Mouse (Mus musculus) left cerebral cortex, postnatal 14 days (tissue): Measurements from ENCODE around the gene Oxsm. TPM values are rescaled to one million over a fixed set of nuclear protein-coding genes. Genes with fewer than 3 reads are reported as not detected.

ENCODE experiments used
- DNase-seq, 2 experiments: peaks; one replicate each; pipeline ENCODE4 v3.0.0; 2021 to 2022; ENCODE audit warnings: low spot score in 2 of 2, mixed read lengths in 1 of 2
- intact Hi-C: fragments of 180-260 bp; cut with DNase I; formaldehyde crosslinking; loops from one replicate; pipeline ENCODE4 v1.15.1; 2025
- long read RNA-seq, 2 experiments: library from polyadenylated mRNA; stranded (forward); transcript quantifications; one replicate each; pipeline ENCODE4 v2.0.0; 2021
- total RNA-seq, 2 experiments: library from RNA; stranded (reverse); gene quantifications; 2 replicates each; pipeline ENCODE4 v1.2.3; 2021

Oxsm gene
- total RNA-seq = 10 to 100 TPM in 1 of 2 experiments, 1 to 10 TPM in 1; 9.2 to 10.7 TPM
- long read RNA-seq, experiment 1, partial matches to known transcripts = 3 of 5 reads
- long read RNA-seq, experiment 1, other reads (novel, unspliced or antisense) = 2 of 5 reads
- long read RNA-seq, experiment 2 = 0 reads

DNA sequence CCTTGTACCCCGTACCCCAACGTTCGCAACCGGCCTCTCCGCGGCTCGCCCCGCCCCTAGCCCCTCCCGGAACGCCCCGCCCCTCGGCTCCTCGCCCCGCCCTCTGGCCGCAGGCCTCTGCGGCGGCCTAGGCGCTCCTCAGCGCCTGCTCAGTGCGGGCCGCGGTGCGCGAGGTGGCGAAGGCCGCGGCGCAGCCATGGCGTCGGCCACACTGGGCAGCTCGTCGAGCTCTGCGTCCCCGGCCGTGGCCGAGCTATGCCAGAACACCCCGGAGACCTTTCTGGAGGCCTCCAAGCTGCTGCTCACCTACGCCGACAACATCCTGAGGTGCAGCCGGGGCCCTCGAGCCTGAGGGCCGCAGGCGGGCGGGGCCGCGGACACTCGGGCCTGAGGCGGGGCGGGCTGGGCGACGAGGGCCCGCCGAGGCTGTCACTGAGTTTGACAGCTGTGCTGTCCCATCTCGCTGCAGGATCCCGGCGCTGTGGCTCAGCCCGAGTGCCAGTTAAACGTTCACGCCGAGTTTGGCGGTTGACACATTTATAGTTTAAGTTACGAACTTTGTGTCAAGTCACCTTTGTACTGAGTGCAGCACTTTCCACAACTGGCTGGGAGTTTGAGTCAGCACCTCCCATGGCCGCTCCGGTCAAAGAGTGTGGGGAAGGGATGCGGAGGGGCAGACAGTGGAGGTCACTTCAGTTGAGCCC, at the start of gene Oxsm, which contains the start of gene Ngly1:
Gene Oxsm, minus strand, starts transcription at position 638 of the 704 bp plus-strand sequence.
Gene Ngly1, plus strand, starts transcription at position 110 of the 704 bp plus-strand sequence.
- peak; percentile 57 to 83 for DNase-seq
- intact Hi-C loops = loop anchor here (2.0 to 5.0 kb wide), 2 partner anchors 115 to 133 kb away; partner anchors contain the start of gene Top2b

DNA sequence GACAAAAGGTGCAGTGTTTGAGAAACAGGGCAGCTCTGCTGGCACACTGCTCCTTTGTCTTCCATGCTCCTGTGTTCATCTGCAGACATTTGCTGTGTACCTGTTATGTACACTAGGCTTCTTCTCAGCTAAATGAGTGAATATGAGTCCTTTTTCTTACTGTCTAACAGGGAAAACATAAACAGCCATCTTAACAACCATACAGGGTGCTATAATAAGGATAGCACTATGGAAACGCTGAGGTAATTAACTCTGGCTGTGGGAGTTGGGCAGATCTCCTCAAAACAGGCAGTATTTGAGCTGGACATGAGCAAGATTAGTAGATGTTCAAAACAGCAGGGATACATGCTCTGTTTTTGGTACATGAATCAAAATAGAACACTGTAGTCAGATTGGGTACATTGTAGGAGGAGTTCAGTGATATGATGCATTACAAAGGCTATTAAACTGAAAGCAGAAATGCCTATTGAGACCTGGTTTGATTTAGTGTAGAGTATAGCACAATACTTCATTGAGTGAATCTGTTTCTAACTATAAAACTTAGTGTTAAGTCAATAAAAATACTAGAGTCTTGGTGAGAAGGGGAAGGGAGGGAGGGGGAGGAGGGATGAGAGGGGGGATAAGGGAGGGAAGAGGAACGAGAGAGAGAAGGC, 47.3 kb upstream of the Oxsm start:
- peak in 1 of 2 experiments; percentile 61 for DNase-seq
- intact Hi-C loops = no loop called here

DNA sequence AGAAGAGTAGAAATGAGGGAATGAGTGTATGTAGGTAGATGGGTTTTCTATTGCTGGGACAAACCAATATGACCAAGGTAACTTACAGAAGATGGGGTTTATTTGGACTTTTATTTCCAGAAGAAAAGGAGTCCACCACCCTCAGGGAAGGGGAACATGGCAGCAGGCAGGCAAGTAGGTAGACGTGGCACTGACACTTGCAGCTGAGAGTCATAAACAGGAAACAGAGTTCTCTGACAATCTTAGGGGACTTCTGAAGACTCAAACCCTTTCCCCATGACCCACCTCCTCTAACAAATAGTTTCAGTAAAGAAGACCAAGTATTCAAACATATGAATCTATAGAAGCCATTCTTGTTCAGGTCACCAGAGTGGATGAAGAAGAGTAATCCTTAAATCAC, 44.3 kb upstream of the Oxsm start:
- intact Hi-C loops = no loop called here
- no peak for DNase-seq

DNA sequence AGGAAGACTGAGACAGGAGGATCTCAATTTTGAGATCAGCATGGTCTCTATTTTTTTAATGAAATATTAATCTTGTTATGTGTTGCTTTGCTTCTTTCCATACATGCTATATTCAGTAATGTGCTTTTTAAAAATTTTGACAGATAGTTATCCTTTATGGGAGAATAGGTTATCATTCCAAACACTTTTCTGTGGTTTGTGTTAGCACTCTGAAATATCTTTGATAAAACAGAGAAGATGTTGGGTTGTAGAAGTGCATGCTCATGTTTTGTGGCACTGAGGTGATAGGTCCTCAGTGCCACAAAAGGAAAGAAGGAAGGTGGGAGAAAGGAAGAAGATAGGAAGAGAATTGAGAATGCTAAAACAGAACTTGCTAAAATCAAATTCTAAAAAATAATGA, 43.4 kb upstream of the Oxsm start:
- no peak for DNase-seq
- intact Hi-C loops = no loop called here

DNA sequence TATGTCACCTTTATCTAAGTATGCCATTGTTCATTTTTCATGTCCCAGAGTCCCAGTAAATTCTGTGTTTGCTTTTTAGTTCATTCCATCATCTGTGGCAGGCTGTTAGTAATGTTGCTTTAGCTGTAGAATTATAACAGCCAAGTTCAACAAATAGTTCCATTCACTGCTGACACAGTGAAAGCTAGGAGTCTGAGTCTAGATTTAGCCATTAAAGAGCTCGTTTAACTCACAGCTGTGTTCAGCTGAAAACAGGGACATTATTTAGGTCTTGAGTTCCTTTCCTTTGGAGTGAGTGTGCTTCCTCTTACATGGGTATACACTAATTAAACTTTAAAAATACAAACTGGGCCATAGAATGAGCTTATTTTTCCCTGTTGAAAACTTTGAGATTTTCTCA, 42.8 kb upstream of the Oxsm start:
- intact Hi-C loops = no loop called here

DNA sequence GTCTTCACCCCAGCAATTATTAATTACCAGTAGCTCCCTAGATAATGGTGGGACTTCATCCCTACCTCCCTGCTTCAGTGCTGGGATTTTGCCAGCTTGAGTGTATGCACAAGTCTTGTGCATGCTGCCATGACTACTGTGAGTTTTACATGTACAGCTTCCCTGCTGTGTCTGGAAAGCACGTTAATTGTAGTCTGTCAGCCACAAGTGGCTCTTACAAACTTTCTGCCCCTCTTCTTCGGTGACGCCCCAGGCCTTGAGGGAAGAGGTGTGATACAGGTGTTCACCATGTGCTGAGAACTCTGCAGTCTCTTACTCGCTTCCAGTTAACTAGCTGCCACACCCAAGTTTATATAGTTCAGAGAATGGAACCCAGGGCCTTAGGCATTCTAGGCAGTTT, 34.4 kb upstream of the Oxsm start:
- intact Hi-C loops = no loop called here
- no peak for DNase-seq

More for the DNA sequence above, 42.8 kb upstream of the Oxsm start:
- no peak for DNase-seq

DNA sequence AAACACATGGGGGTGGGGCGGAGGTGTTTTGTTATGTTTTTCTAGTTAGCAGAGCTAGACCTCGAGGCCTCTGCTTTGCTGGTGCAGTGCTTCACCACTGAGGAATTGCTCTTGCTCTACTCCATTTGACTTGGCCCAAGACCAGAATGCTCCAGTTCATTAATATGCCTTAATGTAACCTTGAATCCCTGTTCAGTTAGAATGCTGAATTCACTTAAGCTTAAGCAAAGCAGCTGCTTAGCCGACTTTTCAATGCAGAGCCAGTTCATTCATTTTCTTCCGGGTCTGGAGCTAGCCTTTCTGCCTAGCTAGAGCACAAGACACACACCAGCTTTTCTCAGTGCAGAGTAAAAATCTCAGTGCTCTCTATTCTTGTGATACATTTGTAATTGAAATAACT, 29.6 kb upstream of the Oxsm start:
- DNase-seq = no peak
- intact Hi-C loops = no loop called here

DNA sequence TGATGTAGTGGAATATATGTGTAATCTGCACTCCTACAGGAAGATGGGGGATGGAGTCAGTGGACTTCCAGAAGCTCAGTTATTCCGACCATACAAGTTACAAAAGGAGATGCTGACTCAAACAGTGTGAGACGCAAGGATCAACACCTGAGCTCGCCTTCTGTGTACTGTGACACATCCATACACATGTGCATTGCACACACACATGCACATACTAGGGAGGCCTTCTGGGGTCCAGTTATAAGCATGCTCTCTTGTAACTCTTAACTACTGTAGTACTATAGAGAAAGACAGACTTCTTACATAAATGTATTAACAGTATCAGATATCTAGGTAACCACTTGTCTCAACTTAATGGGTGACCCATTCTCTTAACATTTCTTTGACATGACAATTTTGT, 24.1 kb upstream of the Oxsm start:
- intact Hi-C loops = no loop called here
- DNase-seq = no peak

DNA sequence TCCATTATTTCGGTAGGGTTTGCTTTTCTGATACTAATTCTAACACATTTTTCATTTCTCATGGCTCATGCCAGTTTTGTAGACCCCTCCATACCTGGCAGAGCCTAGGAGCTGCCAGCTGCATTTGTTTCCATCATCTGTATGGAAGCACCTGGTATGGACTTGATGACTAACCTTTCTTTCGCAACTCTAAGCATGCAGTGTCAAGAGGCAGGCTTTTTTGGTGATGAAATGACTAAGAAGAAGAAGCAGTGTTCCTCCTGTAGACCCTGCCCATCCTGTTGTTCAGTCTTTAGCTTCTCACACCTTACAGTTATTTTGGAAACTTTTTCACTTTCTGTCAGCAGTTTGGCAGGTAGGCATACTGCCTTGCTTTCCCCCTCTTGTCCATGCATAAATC, 20.2 kb upstream of the Oxsm start:
- intact Hi-C loops = no loop called here

DNA sequence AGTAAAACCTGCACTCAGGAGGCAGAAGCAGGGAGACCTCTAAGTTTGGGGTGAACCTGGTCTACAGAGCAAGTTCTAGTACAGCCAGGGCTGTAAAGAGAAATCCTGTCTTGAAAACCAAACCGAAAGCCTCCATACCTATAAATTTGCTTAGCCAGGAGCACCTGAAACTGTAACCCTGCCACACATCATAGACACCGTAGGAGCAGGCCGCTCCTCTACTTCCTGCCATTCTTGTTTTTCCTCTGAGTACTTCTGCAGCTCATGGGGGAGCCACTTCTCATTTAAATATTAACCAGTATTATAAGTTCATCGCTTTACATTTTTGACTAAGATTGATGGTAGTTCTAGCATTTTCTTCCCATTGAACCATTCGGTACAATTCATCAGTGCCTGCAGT, 17.4 kb upstream of the Oxsm start:
- intact Hi-C loops = no loop called here
- no peak for DNase-seq

More for the DNA sequence above, 20.2 kb upstream of the Oxsm start:
- no peak for DNase-seq

DNA sequence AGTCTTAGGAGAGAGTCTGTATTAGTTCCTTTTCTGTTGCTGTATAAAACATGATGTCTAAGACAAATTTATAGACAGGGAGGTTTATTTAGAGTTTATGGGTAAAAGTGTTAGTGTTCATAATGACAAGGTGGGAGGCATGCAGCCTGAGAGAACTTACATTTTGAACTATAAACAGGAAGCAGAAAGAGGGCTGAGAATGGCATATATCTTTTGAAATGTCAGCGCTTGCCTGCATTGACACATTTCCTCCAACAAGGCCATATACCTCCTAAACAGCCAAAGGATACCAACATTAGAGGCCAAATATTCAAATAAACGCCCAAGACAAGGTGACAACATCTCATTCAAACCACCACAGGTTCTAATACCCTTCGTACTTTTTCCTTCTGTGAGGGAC, 12.3 kb upstream of the Oxsm start:
- intact Hi-C loops = no loop called here
- no peak for DNase-seq

DNA sequence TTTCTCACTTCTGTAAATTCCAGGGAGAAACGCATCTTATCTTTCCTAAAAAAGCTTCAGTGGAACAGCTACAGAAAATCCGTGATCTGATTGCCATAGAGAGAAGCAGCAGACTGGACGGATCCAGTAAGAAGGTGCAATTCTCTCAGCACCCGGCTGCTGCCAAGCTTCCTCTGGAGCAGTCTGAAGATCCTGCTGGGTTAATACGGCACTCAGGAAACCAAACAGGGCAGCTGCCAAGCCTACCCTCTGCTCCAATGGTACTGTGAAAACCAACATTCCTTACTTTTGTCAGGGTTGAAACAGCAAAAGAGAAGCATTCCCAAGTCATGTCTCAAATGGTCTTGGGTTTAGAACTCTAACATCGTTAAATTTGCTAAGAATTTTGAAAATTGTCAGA, 10.9 kb upstream of the Oxsm start:
- DNase-seq = peak; percentile 41 to 55
- intact Hi-C loops = no loop called here

DNA sequence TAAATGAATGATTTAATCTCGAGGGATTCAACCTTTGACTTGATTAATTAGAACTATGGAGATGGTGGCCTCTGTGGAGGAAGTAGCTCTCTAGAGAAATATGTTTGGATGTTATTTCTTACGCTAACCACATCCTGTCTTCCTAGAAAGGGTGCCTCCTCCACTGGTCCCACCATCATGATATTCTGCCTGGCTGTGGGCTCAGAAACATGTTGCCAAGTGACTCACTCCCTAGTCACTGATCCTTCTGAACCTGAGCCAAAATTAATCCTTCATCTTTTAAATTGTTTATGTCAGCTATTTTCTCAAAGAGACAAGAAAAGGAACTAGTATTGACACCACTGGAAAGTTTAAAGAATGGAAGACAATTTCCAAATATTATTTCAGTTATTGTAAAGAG, 6.6 kb upstream of the Oxsm start:
- no peak for DNase-seq
- intact Hi-C loops = no loop called here

DNA sequence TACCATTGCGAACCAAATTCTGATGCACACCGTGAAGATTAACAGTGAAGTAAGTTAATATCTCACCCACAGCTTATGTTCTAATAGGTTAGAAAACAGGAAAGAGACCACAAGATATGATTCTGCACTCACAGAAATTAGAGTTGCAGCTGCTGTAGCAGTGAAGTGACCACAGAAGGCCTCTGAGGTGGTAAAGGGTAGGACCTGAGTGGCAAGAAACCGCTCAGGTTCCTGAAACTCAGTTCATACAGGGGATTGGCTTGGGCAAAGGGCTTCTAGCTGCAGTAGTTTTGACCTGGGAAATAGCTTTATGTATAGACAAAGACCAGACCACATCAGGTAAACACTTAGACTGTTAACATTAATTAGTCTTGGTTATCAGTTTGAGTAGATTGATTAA, 6.1 kb upstream of the Oxsm start:
- no peak for DNase-seq
- intact Hi-C loops = no loop called here

DNA sequence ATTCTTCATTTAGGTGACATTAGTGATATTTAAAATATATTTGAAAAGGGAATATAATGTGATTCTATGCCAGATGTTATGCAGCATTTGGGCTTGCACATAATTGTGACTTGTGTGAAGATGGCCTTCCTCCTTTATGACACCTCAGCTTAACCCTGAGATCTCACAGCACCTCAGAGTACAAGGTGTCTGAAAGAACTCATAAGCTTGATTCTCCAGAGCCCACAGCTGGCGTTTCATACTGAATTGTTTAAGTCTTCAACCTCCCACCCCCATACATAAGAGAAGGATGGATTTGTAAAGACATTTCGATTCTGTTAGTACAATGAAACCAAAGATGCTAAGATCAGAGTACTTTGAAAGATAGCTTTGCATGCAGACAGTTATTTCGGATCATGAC, 491 bp upstream of the Oxsm start:
- intact Hi-C loops = no loop called here
- DNase-seq = no peak

DNA sequence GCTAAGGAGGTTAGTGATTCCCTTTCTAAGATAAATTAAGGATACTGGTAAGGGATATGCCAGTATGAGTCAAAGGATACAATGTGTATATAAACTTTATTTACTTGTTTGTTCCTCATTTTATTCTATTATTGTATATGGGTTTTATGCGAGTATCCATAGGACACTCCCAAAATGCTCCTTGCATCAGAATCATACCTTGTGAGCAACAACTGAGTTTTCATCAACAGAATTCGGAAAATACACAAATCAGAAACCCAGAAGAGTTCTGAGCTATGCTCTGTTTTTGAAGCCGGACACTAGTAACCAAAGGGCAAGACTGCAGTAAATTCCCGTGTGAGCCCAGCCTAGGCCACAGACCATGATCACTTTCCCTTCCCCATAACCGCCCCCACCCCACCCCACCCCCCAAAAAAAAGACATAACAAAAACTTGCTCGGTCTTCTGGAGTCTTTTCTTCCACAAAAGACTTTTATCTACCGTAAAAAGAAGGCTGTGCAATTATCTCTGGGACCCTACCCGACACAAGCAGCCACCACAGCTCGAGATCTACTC, 928 bp downstream of the Oxsm start:
- DNase-seq = no peak
- intact Hi-C loops = loop anchor here (2.0 to 5.0 kb wide), 2 partner anchors 116 to 134 kb away; partner anchors contain the start of gene Top2b

DNA sequence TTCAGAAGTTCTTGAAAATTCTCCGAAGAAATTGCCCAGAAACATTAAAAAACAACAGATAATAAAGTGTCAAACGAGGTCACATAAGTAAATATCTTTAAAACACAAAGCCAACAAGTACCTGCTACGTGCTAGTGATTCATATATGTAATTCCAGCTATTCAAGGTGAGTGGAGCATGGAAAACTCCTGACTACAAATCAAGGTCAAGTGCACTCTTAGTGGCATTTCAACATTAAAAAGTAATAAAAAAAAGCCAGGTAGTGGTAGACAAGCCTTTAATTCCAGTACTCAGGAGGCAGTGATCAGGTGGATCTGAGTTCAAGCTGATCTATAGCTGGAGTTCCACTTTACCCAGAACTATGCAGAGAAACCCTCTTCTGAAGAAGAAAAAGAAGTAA, 1.5 kb downstream of the Oxsm start:
- intact Hi-C loops = loop anchor here (2.0 to 5.0 kb wide), 2 partner anchors 117 to 134 kb away; partner anchors contain the start of gene Top2b
- DNase-seq = no peak

DNA sequence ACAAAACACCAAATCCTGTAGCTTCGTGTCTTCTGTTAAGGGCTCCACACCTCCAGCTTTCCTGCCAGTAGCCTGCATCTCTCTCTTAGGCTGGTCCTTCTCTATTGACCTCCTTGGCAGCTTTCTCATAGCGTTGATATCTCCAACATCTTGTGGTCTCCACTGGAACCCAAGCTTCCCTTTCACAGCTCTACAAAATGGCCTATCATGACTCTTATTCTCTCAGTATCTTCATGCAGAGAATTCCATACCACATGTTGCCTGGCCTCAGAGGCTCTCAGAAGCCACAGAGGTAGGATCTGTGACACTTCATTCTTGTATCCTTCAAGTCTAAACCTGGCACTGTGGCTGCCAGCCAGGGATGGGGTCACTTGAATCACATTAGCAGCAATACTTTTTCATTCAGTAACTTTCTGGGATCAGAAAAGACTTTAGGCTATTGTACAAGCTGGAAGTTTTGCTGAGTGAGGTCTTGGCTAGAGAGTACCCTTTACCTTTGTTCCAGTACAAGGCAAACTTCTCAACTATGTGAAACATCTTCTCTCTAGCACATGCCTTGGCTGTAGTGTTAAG, 3.2 kb downstream of the Oxsm start:
- intact Hi-C loops = loop anchor here (5.0 kb wide), 1 partner anchor 136 kb away; no protein-coding TSS in a partner anchor

DNA sequence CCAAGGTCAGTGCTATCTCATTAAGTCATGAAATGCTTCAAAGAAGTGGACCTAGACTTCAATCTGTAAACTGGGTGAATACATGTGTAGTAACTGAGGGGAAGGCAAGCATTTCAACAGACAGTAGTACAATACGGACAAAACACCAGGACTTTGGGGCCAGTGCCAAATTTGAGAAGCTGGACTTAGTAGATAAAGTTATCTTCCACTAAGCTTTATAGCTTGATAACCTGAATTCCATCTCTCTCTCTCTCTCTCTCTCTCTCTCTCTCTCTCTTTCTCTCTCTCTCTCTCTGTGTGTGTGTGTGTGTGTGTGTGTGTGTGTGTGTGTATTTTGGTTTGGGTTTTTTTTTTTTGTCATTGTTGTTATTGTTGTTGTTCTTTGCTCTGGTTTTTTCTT, 4.5 kb downstream of the Oxsm start:
- DNase-seq = no peak
- intact Hi-C loops = loop anchor here (5.0 kb wide), 1 partner anchor 137 kb away; no protein-coding TSS in a partner anchor

More for the DNA sequence above, 3.2 kb downstream of the Oxsm start:
- no peak for DNase-seq

DNA sequence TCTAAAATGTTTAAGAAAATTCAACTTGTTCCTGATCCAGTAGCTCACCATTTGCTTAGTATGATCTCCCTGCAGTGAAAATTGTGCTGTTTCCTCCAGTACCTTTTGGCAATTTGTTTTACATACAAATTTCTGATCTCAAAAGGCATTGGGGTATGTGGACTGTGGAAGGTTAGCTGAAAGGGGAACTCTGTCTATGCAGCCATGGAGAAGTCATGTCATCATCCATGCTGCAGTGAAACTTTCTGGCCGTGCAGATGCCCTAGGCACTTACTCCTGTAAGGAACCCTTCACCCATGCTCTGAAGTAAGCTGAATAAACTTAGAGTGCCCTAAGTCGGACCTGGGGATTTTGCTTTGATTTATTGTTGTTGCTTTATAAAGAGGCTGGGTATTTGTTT, 5.2 kb downstream of the Oxsm start:
- no peak for DNase-seq
- intact Hi-C loops = no loop called here
